Mouse (Mus musculus): Measurements from ENCODE around the gene Myh7. TPM values are rescaled to one million over a fixed set of nuclear protein-coding genes. Genes with fewer than 3 reads are reported as not detected.
A peak's percentile ranks its signal among the peaks of the same experiment; 100 is the strongest.
"Not testable (repeated sequence)": the region's sequence is repeated elsewhere in the genome, so short reads cannot be mapped to it uniquely, and the experiment has no call there.

Gene Myh7
- polyA plus RNA-seq, 1 experiment, result 7.1 TPM

DNA sequence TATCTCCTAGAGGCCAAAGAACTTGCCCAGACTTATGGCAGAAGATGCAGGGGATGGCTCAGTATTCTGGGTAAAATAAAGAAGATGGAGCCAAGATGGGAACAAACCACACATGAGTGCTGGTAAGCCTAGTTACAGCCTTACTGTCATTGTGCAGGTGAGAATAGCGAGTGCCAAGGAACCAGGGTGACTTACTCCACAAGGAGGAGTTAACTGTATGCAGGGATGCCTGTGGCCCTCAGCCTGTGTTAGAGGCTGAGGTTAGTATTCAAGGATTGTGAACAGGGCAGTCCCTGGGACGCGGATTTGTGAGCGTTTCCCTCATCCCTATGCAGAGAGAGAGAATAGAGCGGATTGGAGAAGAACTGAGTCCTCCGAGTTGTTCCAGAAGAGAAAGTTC lies 42.8 kb downstream of the Myh7 start:
- TF ChIP-seq POLR2A (IDR thresholded peaks at IDR 0.05; ENCODE audit: borderline replicate concordance, extremely low read depth, insufficient read depth, insufficient read length, poor library complexity, severe bottlenecking) (no peak), CTCF (IDR thresholded peaks at IDR 0.05; ENCODE audit: borderline replicate concordance, extremely low read depth, insufficient read depth, insufficient read length) (no peak)
- DNase-seq (ENCODE audit: low read depth), result no peak

DNA sequence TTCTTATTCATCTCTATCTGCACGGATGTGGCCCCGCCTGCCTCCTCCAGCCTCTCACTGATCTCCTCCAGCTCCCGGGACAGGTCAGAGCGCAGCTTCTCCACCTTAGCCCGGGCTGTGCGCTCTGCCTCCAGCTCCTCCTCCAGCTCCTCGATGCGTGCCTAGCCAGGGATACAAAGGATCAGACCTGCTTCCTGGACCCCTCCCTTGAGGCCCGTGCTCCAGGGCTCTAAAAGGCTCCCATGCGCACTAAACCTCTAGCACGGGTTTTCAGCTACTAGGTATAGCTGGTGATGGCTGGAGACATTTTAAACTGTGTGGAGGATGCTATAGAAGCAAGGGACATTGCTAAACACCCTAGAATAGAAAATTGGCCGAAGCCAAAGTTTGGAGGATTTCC lies 43.9 kb downstream of the Myh7 start:
- no peak for TF ChIP-seq POLR2A (IDR thresholded peaks at IDR 0.05; ENCODE audit: borderline replicate concordance, extremely low read depth, insufficient read depth, insufficient read length, poor library complexity, severe bottlenecking)
- TF ChIP-seq CTCF (IDR thresholded peaks at IDR 0.05; ENCODE audit: borderline replicate concordance, extremely low read depth, insufficient read depth, insufficient read length), result no peak
- DNase-seq (ENCODE audit: low read depth), result no peak

DNA sequence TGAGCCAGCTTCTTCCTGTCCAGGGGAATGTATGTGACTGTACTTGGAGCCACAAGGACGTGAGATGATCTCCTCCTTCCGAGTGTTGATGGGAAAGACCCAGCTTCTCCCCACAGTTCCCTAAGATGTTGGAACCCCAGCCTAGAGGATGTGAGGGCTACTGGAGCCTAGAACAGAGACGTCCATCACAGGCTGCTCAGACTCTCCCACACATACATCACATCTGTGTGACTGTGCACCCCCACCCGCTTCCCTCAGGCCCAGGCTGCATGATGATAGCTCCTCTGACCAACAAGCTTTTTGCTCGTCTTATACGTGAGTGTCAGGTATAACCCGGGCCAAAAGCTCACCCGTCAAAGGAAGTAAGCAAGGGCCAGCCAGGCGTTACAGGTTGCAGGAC lies 45.6 kb downstream of the Myh7 start:
- TF ChIP-seq POLR2A (IDR thresholded peaks at IDR 0.05; ENCODE audit: borderline replicate concordance, extremely low read depth, insufficient read depth, insufficient read length, poor library complexity, severe bottlenecking) (no peak), CTCF (IDR thresholded peaks at IDR 0.05; ENCODE audit: borderline replicate concordance, extremely low read depth, insufficient read depth, insufficient read length) (no peak)
- DNase-seq (ENCODE audit: low read depth), result no peak

DNA sequence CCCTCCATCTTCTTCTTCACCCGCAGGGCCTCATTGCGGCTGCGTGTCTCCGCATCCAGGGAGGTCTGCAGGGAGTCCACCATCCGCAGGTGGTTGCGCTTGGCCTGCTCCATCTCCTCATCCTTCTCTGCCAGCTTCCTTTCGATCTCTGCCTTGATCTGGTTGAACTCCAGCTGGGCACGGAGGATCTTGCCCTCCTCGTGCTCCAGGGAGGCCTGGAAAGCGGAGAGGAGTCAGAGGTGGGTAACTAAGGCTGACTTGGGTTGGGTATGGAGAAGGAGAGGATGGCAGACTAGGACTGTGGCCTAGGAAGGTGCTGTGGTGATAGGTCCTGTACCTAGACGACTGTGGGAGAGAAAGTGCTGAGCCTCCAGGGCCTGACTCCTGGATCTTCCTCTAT lies 47.4 kb downstream of the Myh7 start:
- DNase-seq (ENCODE audit: low read depth), result not testable (repeated sequence)

DNA sequence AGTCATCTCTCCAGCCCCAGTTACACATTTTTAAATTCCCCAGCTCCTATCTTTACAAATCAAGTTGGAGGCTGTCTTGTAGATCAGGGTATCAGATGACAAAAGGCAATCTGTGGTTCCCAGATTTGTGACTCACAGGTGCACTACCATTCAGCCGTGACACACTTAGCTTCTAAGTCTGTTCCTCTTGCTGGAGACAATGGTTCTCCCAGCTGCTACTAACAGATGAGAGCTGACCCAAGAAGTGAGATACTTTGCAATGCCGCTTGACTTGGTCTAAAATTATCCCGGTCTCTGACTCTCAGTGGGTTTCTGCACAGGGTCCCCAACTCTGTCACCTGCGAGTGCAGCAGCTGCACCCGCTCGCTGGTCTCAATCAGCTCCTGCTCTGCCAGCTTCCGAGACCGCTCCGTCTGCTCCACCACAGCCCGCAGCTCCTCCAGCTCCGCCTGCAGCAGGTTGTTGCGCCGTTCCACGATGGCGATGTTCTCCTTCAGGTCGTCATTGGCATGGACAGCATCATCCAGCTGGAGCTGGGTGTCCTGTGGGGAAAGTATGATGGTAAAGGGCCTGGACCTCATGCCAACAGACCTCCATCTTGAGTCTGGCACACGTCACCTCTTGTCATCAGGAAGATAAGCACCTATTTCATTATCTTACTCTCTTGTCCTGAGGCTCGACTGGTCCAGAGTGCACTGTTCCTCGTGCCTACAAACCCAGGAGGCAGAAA lies 48.3 kb downstream of the Myh7 start:
- TF ChIP-seq CTCF (IDR thresholded peaks at IDR 0.05; ENCODE audit: borderline replicate concordance, extremely low read depth, insufficient read depth, insufficient read length), result no peak
- TF ChIP-seq POLR2A (IDR thresholded peaks at IDR 0.05; ENCODE audit: borderline replicate concordance, extremely low read depth, insufficient read depth, insufficient read length, poor library complexity, severe bottlenecking), result no peak
- DNase-seq (ENCODE audit: low read depth), result no peak

DNA sequence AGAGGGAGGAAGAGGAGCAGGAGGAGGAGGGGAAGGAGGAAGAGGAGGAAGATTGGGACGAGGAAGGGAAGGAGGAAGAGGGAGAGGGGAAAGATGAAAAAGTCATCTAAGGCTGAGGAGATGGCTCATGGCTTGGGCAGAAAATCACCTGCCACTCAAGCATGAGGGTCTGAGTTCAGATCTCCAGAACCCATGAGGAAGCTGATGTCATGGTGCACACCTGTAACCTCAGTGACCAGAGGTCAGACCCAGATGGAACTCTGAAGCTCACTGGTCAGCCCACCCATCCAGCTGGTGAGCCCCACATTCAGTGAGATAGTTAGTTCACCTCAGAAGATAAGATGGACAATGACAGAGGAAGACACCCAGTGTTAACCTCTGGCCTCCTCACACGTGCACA lies 49.5 kb downstream of the Myh7 start:
- DNase-seq (ENCODE audit: low read depth), result no peak
- TF ChIP-seq POLR2A (IDR thresholded peaks at IDR 0.05; ENCODE audit: borderline replicate concordance, extremely low read depth, insufficient read depth, insufficient read length, poor library complexity, severe bottlenecking) (no peak), CTCF (IDR thresholded peaks at IDR 0.05; ENCODE audit: borderline replicate concordance, extremely low read depth, insufficient read depth, insufficient read length) (no peak)

DNA sequence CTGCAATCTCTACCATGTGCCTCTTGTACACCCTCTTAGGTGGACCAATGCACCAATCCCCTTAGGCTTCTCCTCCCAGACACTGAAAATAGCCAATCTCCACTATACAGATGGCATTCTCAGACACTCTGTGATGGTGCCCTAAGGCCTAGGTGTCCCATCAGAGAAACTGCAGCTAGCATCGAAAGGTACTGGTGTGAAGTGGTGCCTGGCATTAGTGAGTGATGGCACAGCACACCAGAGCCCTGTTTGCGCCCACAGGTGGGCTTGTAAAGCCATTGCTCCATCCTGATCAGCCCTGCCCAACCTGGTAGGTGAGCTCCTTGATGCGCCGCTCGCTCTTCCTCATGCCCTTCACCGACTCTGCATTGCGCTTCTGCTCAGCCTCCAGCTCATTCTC lies 50.5 kb downstream of the Myh7 start:
- TF ChIP-seq CTCF (IDR thresholded peaks at IDR 0.05; ENCODE audit: borderline replicate concordance, extremely low read depth, insufficient read depth, insufficient read length) (no peak), POLR2A (IDR thresholded peaks at IDR 0.05; ENCODE audit: borderline replicate concordance, extremely low read depth, insufficient read depth, insufficient read length, poor library complexity, severe bottlenecking) (no peak)
- DNase-seq (ENCODE audit: low read depth), result no peak

DNA sequence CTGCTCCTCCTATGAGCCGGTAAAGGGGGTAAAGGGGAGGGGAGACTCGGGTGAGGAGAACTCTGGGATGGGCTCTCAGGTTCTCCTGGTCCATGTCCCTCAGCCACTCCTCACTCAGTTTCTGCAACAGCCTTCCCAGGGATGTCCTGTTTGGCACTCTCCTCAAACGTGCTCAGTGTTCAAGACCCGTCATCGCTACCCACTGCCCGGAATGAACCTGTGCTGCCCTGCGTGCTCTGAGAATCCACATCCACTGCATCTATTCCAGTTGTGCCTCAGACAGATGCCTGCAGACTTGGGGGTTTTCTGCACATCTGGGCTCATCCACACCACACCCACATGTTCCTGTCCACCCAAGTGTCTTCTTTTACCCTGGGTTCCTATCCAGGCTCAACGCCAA lies 51.9 kb downstream of the Myh7 start:
- DNase-seq (ENCODE audit: low read depth), result no peak
- no peak for TF ChIP-seq CTCF (IDR thresholded peaks at IDR 0.05; ENCODE audit: borderline replicate concordance, extremely low read depth, insufficient read depth, insufficient read length)
- TF ChIP-seq POLR2A (IDR thresholded peaks at IDR 0.05; ENCODE audit: borderline replicate concordance, extremely low read depth, insufficient read depth, insufficient read length, poor library complexity, severe bottlenecking), result no peak

DNA sequence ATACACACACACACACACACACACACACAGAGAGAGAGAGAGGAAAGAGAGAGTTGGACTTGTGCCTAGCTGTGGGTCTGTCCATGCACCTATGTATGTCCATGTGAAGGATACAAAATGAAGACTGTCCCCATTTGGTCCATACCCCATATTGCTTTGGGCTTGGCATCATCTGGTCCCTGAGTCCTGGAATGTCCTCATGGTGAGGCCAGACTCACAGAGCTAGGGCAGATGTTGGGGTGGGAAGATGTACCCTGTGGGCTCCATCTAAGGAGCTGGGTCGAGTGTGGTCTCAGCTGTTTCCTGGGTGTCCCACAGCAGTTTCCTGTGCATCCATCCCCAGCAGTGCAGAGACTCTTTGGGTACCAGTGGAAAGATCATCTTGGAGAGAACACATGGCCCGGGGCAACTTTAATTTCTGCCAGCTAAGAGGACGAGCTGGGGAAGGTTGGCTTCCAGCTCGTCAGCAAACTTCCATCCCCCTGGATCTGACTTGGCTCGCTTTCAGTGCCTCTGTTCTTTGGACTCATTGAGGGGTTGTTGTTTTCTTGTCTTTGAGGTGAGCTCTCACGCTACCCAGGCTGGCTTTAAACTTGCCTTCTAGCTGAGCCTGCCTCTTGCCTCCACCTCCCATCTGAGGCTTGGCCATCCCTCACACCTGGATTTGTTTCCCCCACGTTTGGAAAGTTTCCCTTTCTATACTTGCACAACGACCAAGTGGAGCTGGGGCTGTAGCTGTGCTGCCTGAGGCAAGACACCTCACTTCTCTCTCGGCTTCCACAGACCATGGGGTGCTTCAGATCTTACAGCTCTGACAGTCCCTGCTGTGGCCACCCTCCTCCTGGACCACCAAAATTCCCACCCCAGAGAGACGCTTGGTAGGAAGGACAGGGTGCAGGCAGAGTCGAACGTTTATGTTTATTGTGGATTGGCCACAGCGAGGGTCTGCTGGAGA lies 53.1 kb downstream of the Myh7 start:
- DNase-seq (ENCODE audit: low read depth), result no peak
- TF ChIP-seq CTCF (IDR thresholded peaks at IDR 0.05; ENCODE audit: borderline replicate concordance, extremely low read depth, insufficient read depth, insufficient read length) (no peak), POLR2A (IDR thresholded peaks at IDR 0.05; ENCODE audit: borderline replicate concordance, extremely low read depth, insufficient read depth, insufficient read length, poor library complexity, severe bottlenecking) (no peak)

DNA sequence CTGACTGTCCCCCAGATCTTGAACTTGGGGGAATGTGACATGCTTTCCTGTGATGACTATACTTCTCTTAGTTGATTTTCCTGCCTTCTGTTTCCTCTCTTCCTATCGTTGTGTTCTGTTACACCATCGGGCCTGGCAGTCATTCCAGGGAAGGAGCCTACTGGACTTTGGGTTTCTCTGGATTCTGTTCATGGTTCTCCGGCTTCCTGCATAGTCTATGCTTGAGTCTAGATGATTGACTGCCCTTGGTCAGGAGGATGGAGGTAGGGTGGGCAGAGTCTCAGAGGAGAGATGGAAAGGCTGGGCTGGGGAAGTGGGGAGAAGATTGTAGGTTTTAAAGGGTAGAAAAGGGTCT lies 54.3 kb downstream of the Myh7 start:
- TF ChIP-seq POLR2A (IDR thresholded peaks at IDR 0.05; ENCODE audit: borderline replicate concordance, extremely low read depth, insufficient read depth, insufficient read length, poor library complexity, severe bottlenecking), result no peak
- TF ChIP-seq CTCF (IDR thresholded peaks at IDR 0.05; ENCODE audit: borderline replicate concordance, extremely low read depth, insufficient read depth, insufficient read length), result no peak
- DNase-seq (ENCODE audit: low read depth), result no peak

DNA sequence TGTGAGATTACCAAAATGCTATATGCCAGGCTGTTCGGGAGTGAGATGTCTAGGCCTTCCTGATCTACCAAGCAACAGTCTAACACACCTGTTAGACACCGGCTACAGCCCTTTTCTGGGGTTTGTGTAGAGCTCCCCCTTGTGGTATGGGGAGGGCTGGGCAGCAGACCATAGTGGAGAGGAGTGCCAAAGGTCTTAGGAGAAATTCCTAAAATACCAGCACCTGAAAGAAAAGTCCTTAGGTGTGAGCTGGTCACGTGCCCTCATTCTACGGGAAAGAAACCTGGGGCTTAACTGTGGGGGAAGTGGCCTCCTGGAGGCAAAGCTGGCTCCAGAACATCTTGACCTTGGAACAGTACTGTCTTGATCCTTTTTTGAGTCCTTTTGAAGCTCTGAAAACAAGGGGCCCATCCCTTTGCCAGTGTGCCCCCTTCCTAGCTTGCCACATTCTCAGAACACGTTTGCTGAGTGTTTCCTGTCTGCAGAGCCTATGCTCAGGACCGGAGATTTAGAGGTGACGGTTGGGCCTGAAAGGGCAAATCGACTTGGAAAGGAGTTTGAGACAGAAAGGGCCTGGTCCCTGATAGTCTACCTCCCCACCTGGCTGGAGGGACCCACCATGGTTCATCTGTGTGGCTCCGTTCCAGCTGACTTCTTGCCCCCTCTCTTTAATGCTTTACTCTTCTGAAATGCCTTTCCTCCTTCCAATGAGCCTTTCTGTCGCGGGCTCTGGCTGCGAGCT lies 54.8 kb downstream of the Myh7 start:
- TF ChIP-seq POLR2A (IDR thresholded peaks at IDR 0.05; ENCODE audit: borderline replicate concordance, extremely low read depth, insufficient read depth, insufficient read length, poor library complexity, severe bottlenecking) (no peak), CTCF (IDR thresholded peaks at IDR 0.05; ENCODE audit: borderline replicate concordance, extremely low read depth, insufficient read depth, insufficient read length) (peak; percentile 73)

More for the DNA sequence above, 54.8 kb downstream of the Myh7 start:
- peak; percentile 61 for DNase-seq (ENCODE audit: low read depth)
